Mouse (Mus musculus) midbrain, embryonic 13.5 days (tissue): ENCODE measurements around the gene Dhodh. TPM values are rescaled to one million over a fixed set of nuclear protein-coding genes. Genes with fewer than 3 reads are reported as not detected.
A peak's percentile ranks its signal among the peaks of the same experiment; 100 is the strongest.

Experiments used
- ATAC-seq: fragments of 200-750 bp; cut with Nextera tagmentation; 2 replicates; pipeline ENCODE4 v1.8.0; 2017; ENCODE audit warnings: mild to moderate bottlenecking, moderate TSS enrichment, moderate library complexity
- H3K27ac ChIP-seq: fragments of 300-500 bp; sonication (generic); 2 replicates; pipeline ENCODE4 v1.5.1; 2015; ENCODE audit warnings: inconsistent platforms, mild to moderate bottlenecking, moderate library complexity
- H3K27me3 ChIP-seq: fragments of 300-500 bp; sonication (generic); 2 replicates; pipeline ENCODE4 v1.6.1; 2015; ENCODE audit warnings: mild to moderate bottlenecking, inconsistent platforms
- H3K36me3 ChIP-seq: fragments of 300-500 bp; sonication (generic); 2 replicates; pipeline ENCODE4 v1.6.1; 2015; ENCODE audit warnings: mild to moderate bottlenecking, inconsistent platforms
- H3K4me1 ChIP-seq: fragments of 300-500 bp; sonication (generic); replicated peaks from 2 replicates; pipeline ENCODE4 v1.6.1; 2015; ENCODE audit warnings: inconsistent platforms
- H3K4me2 ChIP-seq: fragments of 300-500 bp; sonication (generic); replicated peaks from 2 replicates; pipeline ENCODE4 v1.6.1; 2015; ENCODE audit warnings: moderate library complexity, mild to moderate bottlenecking, inconsistent platforms
- H3K4me3 ChIP-seq: fragments of 300-500 bp; sonication (generic); replicated peaks from 2 replicates; pipeline ENCODE4 v1.5.1; 2015; ENCODE audit warnings: mild to moderate bottlenecking, inconsistent platforms
- H3K9ac ChIP-seq: fragments of 300-500 bp; sonication (generic); replicated peaks from 2 replicates; pipeline ENCODE4 v1.6.1; 2015; ENCODE audit warnings: mild to moderate bottlenecking, inconsistent platforms
- H3K9me3 ChIP-seq: fragments of 300-500 bp; sonication (generic); 2 replicates; pipeline ENCODE4 v1.6.1; 2016; ENCODE audit warnings: mild to moderate bottlenecking, inconsistent platforms
- WGBS: fragments of 180-500 bp; shearing (Covaris S2); methylation state at CpG from one replicate; pipeline ENCODE4 v1.1.7; 2015; 5-methylcytosine and 5-hydroxymethylcytosine counted together
- polyA plus RNA-seq: library from polyadenylated mRNA; unstranded; fragments of >200 nt; fragmentation: Nextera tagmentation; extraction: Ambion mirVana; gene quantifications from 2 replicates; pipeline ENCODE4 v1.2.1, GENCODE M21; 2015

The Dhodh gene
- polyA plus RNA-seq, 1 experiment from 2014 or later = 36.8 TPM

DNA sequence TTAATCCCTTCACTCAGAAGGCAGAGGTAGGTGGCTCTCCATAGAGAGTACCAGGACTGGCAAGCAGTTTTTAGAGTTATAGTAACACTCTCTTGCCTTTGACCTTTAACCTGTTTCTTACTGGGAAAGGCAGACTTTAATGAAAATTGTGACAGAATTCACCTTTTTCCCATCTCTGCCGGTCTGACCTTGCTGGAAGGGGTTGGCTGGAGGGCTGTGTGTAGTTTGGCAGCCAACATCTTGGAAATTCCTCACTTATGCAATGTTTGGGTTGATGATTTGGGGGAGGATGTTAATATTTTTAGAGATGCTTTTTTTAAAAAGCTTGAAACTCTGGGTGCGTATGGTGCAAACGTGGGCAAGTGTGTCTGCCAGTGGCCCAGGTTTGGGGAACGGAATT, 24.2 kb downstream of the Dhodh start:
- no peak for ATAC-seq
- 90% methylated on average over 4 of the region's 4 CpGs for WGBS
- Histone ChIP-seq H3K27me3 (no peaks in the 10 kb centered on the region), H3K4me3 (no peak overlapping the region), H3K9ac (no peak overlapping the region), H3K27ac (no peak overlapping the region), H3K36me3 (no peaks in the 10 kb centered on the region), H3K4me1 (no peaks in the 10 kb centered on the region), H3K4me2 (no peak overlapping the region), H3K9me3 (no peaks in the 10 kb centered on the region)

DNA sequence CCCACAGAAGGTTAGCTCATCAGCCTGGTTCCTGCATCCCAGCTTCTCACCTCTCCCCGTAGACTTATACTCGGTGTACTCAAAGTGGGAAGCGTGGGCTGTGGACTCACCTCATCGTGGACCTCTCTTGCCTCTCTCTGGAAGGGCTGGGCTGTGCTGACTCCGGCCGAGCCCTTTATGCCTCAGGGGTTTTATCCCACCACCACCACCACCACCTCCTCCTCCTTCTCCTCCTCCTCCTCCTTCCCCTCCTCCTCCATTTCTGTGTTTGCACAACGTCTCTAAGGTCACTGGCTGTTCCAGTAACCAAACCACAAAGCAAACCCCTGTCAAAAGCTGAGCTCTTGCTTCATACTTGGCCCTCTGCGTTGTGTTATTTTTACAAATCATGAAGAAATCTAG, 29.6 kb downstream of the Dhodh start, which contains the start of gene Hp:
TSS of gene Hp (minus strand) at position 273 of the 402 bp plus-strand sequence.
- Histone ChIP-seq H3K27ac (no peak within 1 kb of the TSS), H3K36me3 (no peaks in the 10 kb centered on the region), H3K4me1 (no peaks in the 10 kb centered on the region), H3K4me3 (no peak within 1 kb of the TSS), H3K4me2 (no peak within 1 kb of the TSS), H3K9me3 (no peaks in the 10 kb centered on the region), H3K27me3 (no peaks in the 10 kb centered on the region), H3K9ac (no peak within 1 kb of the TSS)
- no peak for ATAC-seq
- WGBS = 78% methylated on average over 8 of the region's 8 CpGs

GRCm38 (mm10) chr8:109576311-109576710, 32.2 kb downstream of the Dhodh start:
- no peak overlapping the region for H3K4me3 ChIP-seq
- no peaks in the 10 kb centered on the region for H3K4me1 ChIP-seq
- ATAC-seq = no peak
- H3K9ac ChIP-seq = no peak overlapping the region
- 78% methylated on average over 4 of the region's 4 CpGs for WGBS
- no peak overlapping the region for H3K27ac ChIP-seq
- no peaks in the 10 kb centered on the region for H3K27me3 ChIP-seq
- H3K9me3 ChIP-seq = no peaks in the 10 kb centered on the region
- H3K36me3 ChIP-seq = peaks cover 13% of the 10 kb centered on the region; the same call in 1 of the 2 replicates
- no peak overlapping the region for H3K4me2 ChIP-seq

DNA sequence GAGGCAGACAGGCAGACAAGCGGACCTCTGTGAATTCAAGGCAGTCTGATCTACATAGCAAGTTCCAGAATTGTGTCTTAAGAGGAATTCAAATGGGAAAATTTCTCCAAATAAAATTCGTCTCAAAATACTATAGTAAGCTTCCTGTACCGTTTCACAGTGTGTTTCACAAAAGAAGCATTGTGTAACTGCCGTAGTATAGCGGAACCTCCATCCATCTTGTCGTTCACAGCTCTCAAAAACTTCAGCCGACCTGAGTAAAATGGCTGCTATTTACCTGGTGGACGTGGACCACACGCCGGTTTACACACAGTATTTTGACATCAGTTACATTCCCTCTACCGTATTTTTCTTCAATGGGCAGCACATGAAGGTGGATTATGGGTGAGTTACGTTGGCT, 37.3 kb downstream of the Dhodh start:
- Histone ChIP-seq H3K27me3 (no peaks in the 10 kb centered on the region), H3K27ac (no peak overlapping the region), H3K36me3 (peaks cover 24% of the 10 kb centered on the region), H3K9ac (no peak overlapping the region), H3K9me3 (no peaks in the 10 kb centered on the region), H3K4me1 (peaks cover 14% of the 10 kb centered on the region), H3K4me3 (no peak overlapping the region), H3K4me2 (no peak overlapping the region)
- 93% methylated on average over 12 of the region's 12 CpGs for WGBS
- ATAC-seq = no peak

GRCm38 (mm10) chr8:109565498-109566333, 42.8 kb downstream of the Dhodh start, which contains the start of the genes Dhx38 and Txnl4b:
Gene Dhx38 (minus strand): TSS chr8:109565861.
Gene Txnl4b (plus strand): TSS chr8:109565892.
- under 1% methylated on average over 52 of the region's 52 CpGs for WGBS

DNA sequence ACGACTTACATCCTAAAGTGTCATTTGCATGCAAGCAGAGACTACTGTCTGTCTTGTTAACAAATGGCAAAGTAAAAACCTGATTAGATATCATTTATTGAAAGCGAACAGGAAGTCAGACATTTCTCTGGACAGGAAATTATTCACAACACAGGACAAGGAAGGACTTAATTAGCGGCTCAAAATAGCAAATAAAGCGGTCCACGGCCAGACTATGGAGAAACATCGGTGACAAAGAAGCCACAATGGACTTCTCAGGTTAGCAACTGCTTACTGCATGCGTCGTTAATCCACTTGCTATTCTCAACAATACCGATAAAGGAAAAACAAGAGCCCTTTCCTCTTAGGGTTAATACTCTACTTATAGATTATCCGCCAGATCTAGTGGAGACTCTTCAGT, 43.7 kb downstream of the Dhodh start:
- Histone ChIP-seq H3K36me3 (peaks cover 35% of the 10 kb centered on the region), H3K27me3 (no peaks in the 10 kb centered on the region), H3K4me1 (peaks cover 28% of the 10 kb centered on the region), H3K4me3 (peak overlapping the region; percentile 90), H3K9me3 (no peaks in the 10 kb centered on the region), H3K4me2 (peak overlapping the region; percentile 92), H3K27ac (peak overlapping the region; percentile 90), H3K9ac (peak overlapping the region; percentile 93)
- 4% methylated on average over 10 of the region's 10 CpGs for WGBS
- ATAC-seq = no peak

More at GRCm38 (mm10) chr8:109565498-109566333, 42.8 kb downstream of the Dhodh start, which contains the start of the genes Dhx38 and Txnl4b:
- Histone ChIP-seq H3K4me2 (peak within 1 kb of the TSS; percentile 92), H3K4me1 (peaks cover 28% of the 10 kb centered on the region), H3K4me3 (peak within 1 kb of the TSS; percentile 90), H3K27ac (peak within 1 kb of the TSS; percentile 90), H3K9me3 (no peaks in the 10 kb centered on the region), H3K9ac (peak within 1 kb of the TSS; percentile 93), H3K27me3 (no peaks in the 10 kb centered on the region), H3K36me3 (peaks cover 26% of the 10 kb centered on the region)
- peak; percentile 100 for ATAC-seq

DNA sequence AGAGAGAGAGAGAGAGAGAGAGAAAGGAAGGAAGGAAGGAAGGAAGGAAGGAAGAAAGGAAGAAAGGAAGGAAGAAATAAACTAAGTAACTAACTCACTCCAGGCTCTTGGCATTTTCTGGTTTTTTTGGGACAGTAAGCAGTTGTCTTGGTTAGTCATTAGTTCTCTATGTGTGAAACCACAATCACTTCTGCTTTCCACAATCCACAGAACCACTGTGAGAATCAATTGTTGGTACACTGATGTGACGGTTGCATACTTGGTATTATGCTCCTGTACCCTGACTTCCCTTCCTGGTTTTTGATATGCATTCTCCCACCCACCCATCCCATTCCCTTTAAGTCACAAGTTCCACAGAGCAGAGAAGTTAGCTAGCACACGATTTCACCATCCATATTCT, 44.6 kb downstream of the Dhodh start:
- ATAC-seq = no peak

GRCm38 (mm10) chr8:109551663-109552062, 56.8 kb downstream of the Dhodh start:
- no peak overlapping the region for H3K4me2 ChIP-seq
- H3K36me3 ChIP-seq = peaks cover 98% of the 10 kb centered on the region
- H3K27ac ChIP-seq = no peak overlapping the region
- no peaks in the 10 kb centered on the region for H3K27me3 ChIP-seq
- H3K4me1 ChIP-seq = no peaks in the 10 kb centered on the region
- no peak for ATAC-seq
- WGBS = 43% methylated on average over 3 of the region's 3 CpGs
- H3K4me3 ChIP-seq = no peak overlapping the region
- no peaks in the 10 kb centered on the region for H3K9me3 ChIP-seq
- H3K9ac ChIP-seq = no peak overlapping the region

More for the DNA sequence above, 44.6 kb downstream of the Dhodh start:
- H3K36me3 ChIP-seq = peaks cover 40% of the 10 kb centered on the region
- peaks cover 28% of the 10 kb centered on the region for H3K4me1 ChIP-seq
- H3K4me3 ChIP-seq = peak overlapping the region; percentile 90
- no peak overlapping the region for H3K27ac ChIP-seq
- H3K9me3 ChIP-seq = no peaks in the 10 kb centered on the region
- H3K4me2 ChIP-seq = no peak overlapping the region
- H3K9ac ChIP-seq = no peak overlapping the region
- H3K27me3 ChIP-seq = no peaks in the 10 kb centered on the region
- 79% methylated on average over 2 of the region's 2 CpGs for WGBS

DNA sequence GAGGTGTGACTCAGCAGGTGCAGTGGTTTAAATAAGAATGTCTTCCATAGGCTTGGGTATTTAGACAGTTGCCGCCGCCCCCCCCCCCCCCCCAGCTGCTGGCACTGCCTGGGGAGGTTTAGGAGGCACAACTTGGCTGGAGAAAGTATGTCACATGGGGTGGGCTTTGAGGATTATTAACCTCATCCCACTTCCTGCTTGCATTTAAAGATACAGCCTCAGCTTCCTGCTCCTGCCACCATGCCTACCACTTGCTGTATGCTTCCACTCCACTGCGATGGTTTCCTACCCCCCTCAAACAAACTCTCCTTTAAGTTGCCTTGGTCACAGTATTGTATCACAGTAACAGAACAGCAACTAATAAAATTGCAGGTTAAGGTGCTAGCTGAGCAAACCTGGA, 64.4 kb downstream of the Dhodh start:
- H3K9ac ChIP-seq = no peak overlapping the region
- no peak overlapping the region for H3K4me2 ChIP-seq
- no peak overlapping the region for H3K4me3 ChIP-seq
- H3K9me3 ChIP-seq = 0 out of 2 replicates have a peak, but pooled peaks cover 4% of the 10 kb centered on the region
- H3K27me3 ChIP-seq = no peaks in the 10 kb centered on the region
- 46% methylated on average over 2 of the region's 3 CpGs for WGBS
- no peak overlapping the region for H3K27ac ChIP-seq
- H3K36me3 ChIP-seq = peaks cover 34% of the 10 kb centered on the region
- no peak for ATAC-seq
- no peaks in the 10 kb centered on the region for H3K4me1 ChIP-seq

DNA sequence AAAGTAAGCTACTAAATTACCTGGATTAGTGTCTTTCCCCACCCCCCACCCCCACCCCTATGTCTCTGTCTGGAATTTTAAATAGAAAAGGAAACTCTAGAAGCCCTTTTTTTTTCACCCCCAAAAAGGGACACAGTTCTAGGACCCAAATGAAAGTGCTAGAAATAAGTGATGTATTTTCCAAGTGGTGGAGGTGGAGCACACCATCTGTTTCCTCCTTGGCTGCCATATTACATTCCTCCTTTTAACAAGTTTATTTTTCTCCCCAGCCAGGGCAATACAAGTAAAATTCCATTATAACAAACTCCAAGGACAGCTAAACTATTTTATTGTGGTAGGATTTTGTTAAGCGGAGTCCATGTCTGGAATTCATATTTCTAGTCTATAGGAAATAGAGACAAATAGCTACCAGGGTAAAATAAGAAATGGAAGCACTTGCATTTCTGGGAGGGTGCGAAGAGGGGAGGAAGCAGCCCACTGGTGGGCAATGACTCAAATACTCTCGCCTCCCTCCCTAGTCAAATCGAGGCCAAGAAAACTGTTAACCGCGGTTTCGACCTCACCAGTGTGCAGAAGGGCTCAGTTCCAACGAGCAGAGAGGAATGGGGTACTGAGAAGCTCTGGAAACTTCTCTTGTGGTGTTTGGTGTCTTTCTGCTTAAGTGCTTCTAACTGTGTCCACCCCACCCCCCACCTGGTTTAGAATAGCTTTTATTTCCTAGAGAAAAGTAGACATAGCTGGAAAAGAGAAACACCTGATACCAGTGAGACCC, 65.5 kb downstream of the Dhodh start:
- Histone ChIP-seq H3K36me3 (peaks cover 24% of the 10 kb centered on the region), H3K4me1 (no peaks in the 10 kb centered on the region), H3K4me2 (no peak overlapping the region), H3K4me3 (no peak overlapping the region), H3K9ac (no peak overlapping the region), H3K27me3 (no peaks in the 10 kb centered on the region), H3K27ac (no peak overlapping the region), H3K9me3 (0 out of 2 replicates have a peak, but pooled peaks cover 4% of the 10 kb centered on the region)
- ATAC-seq = no peak
- 89% methylated on average over 8 of the region's 8 CpGs for WGBS

GRCm38 (mm10) chr8:109542165-109542564, 66.3 kb downstream of the Dhodh start:
- no peaks in the 10 kb centered on the region for H3K27me3 ChIP-seq
- H3K9me3 ChIP-seq = 0 out of 2 replicates have a peak, but pooled peaks cover 4% of the 10 kb centered on the region
- no peak overlapping the region for H3K4me3 ChIP-seq
- no peak overlapping the region for H3K27ac ChIP-seq
- no peak overlapping the region for H3K4me2 ChIP-seq
- no peak overlapping the region for H3K9ac ChIP-seq
- H3K36me3 ChIP-seq = peaks cover 16% of the 10 kb centered on the region
- ATAC-seq = no peak
- WGBS = 74% methylated on average over 5 of the region's 5 CpGs
- no peaks in the 10 kb centered on the region for H3K4me1 ChIP-seq
